ENCODE assay signal across 8 mouse cellular contexts in genomic region chr8:11635012-11635577, GRCm38 (mm10). TPM values are rescaled to one million over a fixed set of nuclear protein-coding genes. Genes with fewer than 3 reads are reported as not detected.
DNase-seq lines count a peak whose midpoint lies in the region; ATAC-seq and TF ChIP-seq lines count a peak whose summit lies in the region.

No protein-coding gene starts in this region.

- no peaks in the 10 kb centered on the region for H3K27me3 ChIP-seq in embryonic facial prominence, embryonic 15.5 days
- H3K27me3 ChIP-seq in heart, embryonic 10.5 days (ENCODE audit: insufficient read depth, poor library complexity, severe bottlenecking) = no peaks in the 10 kb centered on the region
- H3K27me3 ChIP-seq in kidney, embryonic 15.5 days = no peaks in the 10 kb centered on the region
- H3K27me3 ChIP-seq in liver, adult 2 months (ENCODE audit: control insufficient read depth, insufficient read depth, low read length) = no peaks in the 10 kb centered on the region
- no peaks in the 10 kb centered on the region for H3K27me3 ChIP-seq in splenic B cell, adult 2 months (ENCODE audit: control insufficient read depth, insufficient read depth, low read length, poor library complexity, severe bottlenecking)

- H3K4me2 ChIP-seq in embryonic facial prominence, embryonic 15.5 days (replicated peaks) = peak overlapping the region; percentile 87
- peak overlapping the region; percentile 67 for H3K4me2 ChIP-seq in kidney, embryonic 15.5 days

- peak overlapping the region; percentile 93 for H3K9ac ChIP-seq in embryonic facial prominence, embryonic 15.5 days
- H3K9ac ChIP-seq in kidney, embryonic 15.5 days = peak overlapping the region; percentile 96
- peak overlapping the region; percentile 80 for H3K9ac ChIP-seq in liver, adult 2 months (ENCODE audit: low read depth, low read length)

- peaks cover 17% of the 10 kb centered on the region for H3K36me3 ChIP-seq in embryonic facial prominence, embryonic 15.5 days
- peaks cover 25% of the 10 kb centered on the region for H3K36me3 ChIP-seq in heart, embryonic 10.5 days
- peaks cover 28% of the 10 kb centered on the region for H3K36me3 ChIP-seq in kidney, embryonic 15.5 days
- H3K36me3 ChIP-seq in liver, adult 2 months (ENCODE audit: control insufficient read depth, insufficient read depth, low read length) = peaks cover 4% of the 10 kb centered on the region; the same call in 1 of the 2 replicates
- H3K36me3 ChIP-seq in splenic B cell, adult 2 months (ENCODE audit: control insufficient read depth, insufficient read depth, low read length, poor library complexity, severe bottlenecking) = peaks cover 5% of the 10 kb centered on the region

- peak; percentile 85 for ATAC-seq in embryonic facial prominence, embryonic 15.5 days (ENCODE audit: insufficient number of reproducible peaks, low FRiP score, low TSS enrichment, low read depth)
- peak; percentile 78 for ATAC-seq in kidney, embryonic 15.5 days (replicated peaks; ENCODE audit: low FRiP score)

- H3K9me3 ChIP-seq in embryonic facial prominence, embryonic 15.5 days (replicated peaks) = no peaks in the 10 kb centered on the region
- no peaks in the 10 kb centered on the region for H3K9me3 ChIP-seq in heart, embryonic 10.5 days
- no peaks in the 10 kb centered on the region for H3K9me3 ChIP-seq in kidney, embryonic 15.5 days (replicated peaks)

- peaks cover 5% of the 10 kb centered on the region; the same call in 1 of the 2 replicates for H3K79me2 ChIP-seq in liver, adult 2 months (ENCODE audit: control insufficient read depth, insufficient read depth, low read length)

- TF ChIP-seq CTCF in bone marrow macrophage, adult 2 months (IDR thresholded peaks at IDR 0.05; ENCODE audit: low read depth, low read length) = no peak
- TF ChIP-seq CTCF in liver, adult 2 months (IDR thresholded peaks at IDR 0.05; ENCODE audit: low read depth, low read length) = no peak

- peaks cover 23% of the 10 kb centered on the region for H3K4me1 ChIP-seq in bone marrow macrophage, adult 2 months (ENCODE audit: control insufficient read depth, insufficient read depth, low read length)
- H3K4me1 ChIP-seq in embryonic facial prominence, embryonic 15.5 days = peaks cover 34% of the 10 kb centered on the region
- peaks cover 44% of the 10 kb centered on the region for H3K4me1 ChIP-seq in heart, embryonic 10.5 days
- H3K4me1 ChIP-seq in kidney, embryonic 15.5 days = peaks cover 43% of the 10 kb centered on the region
- peaks cover 19% of the 10 kb centered on the region; the same call in 1 of the 2 replicates for H3K4me1 ChIP-seq in liver, adult 2 months (ENCODE audit: control insufficient read depth, insufficient read depth, low read length)

- H3K4me3 ChIP-seq in bone marrow macrophage, adult 2 months (ENCODE audit: insufficient read depth, low read length) = peak overlapping the region; percentile 97
- H3K4me3 ChIP-seq in embryonic facial prominence, embryonic 15.5 days (replicated peaks) = peak overlapping the region; percentile 99
- peak overlapping the region; percentile 93 for H3K4me3 ChIP-seq in heart, embryonic 10.5 days
- H3K4me3 ChIP-seq in kidney, embryonic 15.5 days (replicated peaks) = peak overlapping the region; percentile 97
- H3K4me3 ChIP-seq in liver, adult 2 months (ENCODE audit: insufficient read depth, low read depth, low read length) = peak overlapping the region; percentile 71

- H3K27ac ChIP-seq in bone marrow macrophage, adult 2 months (ENCODE audit: insufficient read depth, low read depth, low read length) = peak overlapping the region; percentile 82
- peak overlapping the region; percentile 99 for H3K27ac ChIP-seq in embryonic facial prominence, embryonic 15.5 days (replicated peaks)
- H3K27ac ChIP-seq in heart, embryonic 10.5 days = peak overlapping the region; percentile 99
- H3K27ac ChIP-seq in kidney, embryonic 15.5 days = peak overlapping the region; percentile 100
- peak overlapping the region; percentile 59 for H3K27ac ChIP-seq in liver, adult 2 months (replicated peaks; ENCODE audit: insufficient read depth, low read depth, low read length)

- WGBS in embryonic facial prominence, embryonic 15.5 days = under 1% methylated on average over 70 of the region's 70 CpGs
- under 1% methylated on average over 70 of the region's 70 CpGs for WGBS in heart, embryonic 10.5 days
- under 1% methylated on average over 69 of the region's 70 CpGs for WGBS in kidney, embryonic 15.5 days
- under 1% methylated on average over 69 of the region's 70 CpGs for WGBS in liver, adult 2 months

- peak; percentile 94 for DNase-seq in CD4-positive helper T cell, adult 2 months (ENCODE audit: low read depth, low spot score)
- peak; percentile 94 for DNase-seq in heart, embryonic 10.5 days (ENCODE audit: low spot score)
- DNase-seq in liver, adult 2 months (ENCODE audit: extremely low read depth, low read depth, low spot score) = peak; percentile 29
- peak; percentile 92 for DNase-seq in naive thymus-derived CD4-positive, alpha-beta T cell, adult 2 months (ENCODE audit: low read depth)
- DNase-seq in splenic B cell, adult 2 months (ENCODE audit: low read depth, low spot score) = peak; percentile 92

- TF ChIP-seq POLR2A in bone marrow macrophage, adult 2 months (IDR thresholded peaks at IDR 0.05; ENCODE audit: borderline replicate concordance, low read depth, low read length) = no peak
- no peak for TF ChIP-seq POLR2A in liver, adult 2 months (IDR thresholded peaks at IDR 0.05; ENCODE audit: extremely low read depth, insufficient read depth, low read length)

RNA-seq across cellular contexts. Expression of gene Ankrd10, which starts 0.5 kb away (rescaled TPM):
- polyA plus RNA-seq in bone marrow macrophage, adult 2 months (2012; ENCODE audit: insufficient read depth, insufficient read length, missing spikeins) = 23.0 and 25.8 TPM in 2 replicates
- polyA plus RNA-seq in embryonic facial prominence, embryonic 15.5 days (2015; fragmentation: Nextera tagmentation; extraction: Ambion mirVana) = 80.2 and 82.4 TPM in 2 replicates
- polyA plus RNA-seq in heart, embryonic 10.5 days (2016; fragmentation: Nextera tagmentation; extraction: Ambion mirVana) = 69.4 and 91.2 TPM in 2 replicates
- 98.7 and 99.4 TPM in 2 replicates for polyA plus RNA-seq in kidney, embryonic 15.5 days (2015; fragmentation: Nextera tagmentation; extraction: Ambion mirVana)
- 13.5 and 15.1 TPM in 2 replicates for total RNA-seq in liver, adult 2 months (2014; rRNA removed)
- polyA plus RNA-seq in liver, adult 2 months (2012; rRNA removed) = 8.9 and 12.3 TPM in 2 replicates

Comparison
In these comparisons a context has a peak if more than half of its experiments do, and no peak if none do; other contexts are left out.
1. Peak in every context shown above with its lines: DNase-seq, ATAC-seq, H3K4me3 ChIP-seq and H3K27ac ChIP-seq.
2. DNase-seq: peak in every context shown above with its lines; median percentile 94 in CD4-positive helper T cell, adult 2 months; 94 in heart, embryonic 10.5 days; 92 in naive thymus-derived CD4-positive, alpha-beta T cell, adult 2 months; 92 in splenic B cell, adult 2 months; 29 in liver, adult 2 months.